Mouse (Mus musculus) bone marrow macrophage, adult 2 months (primary cell): ENCODE measurements around the gene Hist1h2ap.

ENCODE experiments used
- CTCF ChIP-seq: IDR thresholded peaks from 2 replicates; pipeline ENCODE4 v1.5.1; 2012; ENCODE audit warnings: low read depth, mild to moderate bottlenecking, low read length, moderate library complexity
- POLR2A ChIP-seq: IDR thresholded peaks from 2 replicates; pipeline ENCODE4 v1.6.1; 2012; ENCODE audit warnings: mild to moderate bottlenecking, low read depth, low read length, borderline replicate concordance

DNA sequence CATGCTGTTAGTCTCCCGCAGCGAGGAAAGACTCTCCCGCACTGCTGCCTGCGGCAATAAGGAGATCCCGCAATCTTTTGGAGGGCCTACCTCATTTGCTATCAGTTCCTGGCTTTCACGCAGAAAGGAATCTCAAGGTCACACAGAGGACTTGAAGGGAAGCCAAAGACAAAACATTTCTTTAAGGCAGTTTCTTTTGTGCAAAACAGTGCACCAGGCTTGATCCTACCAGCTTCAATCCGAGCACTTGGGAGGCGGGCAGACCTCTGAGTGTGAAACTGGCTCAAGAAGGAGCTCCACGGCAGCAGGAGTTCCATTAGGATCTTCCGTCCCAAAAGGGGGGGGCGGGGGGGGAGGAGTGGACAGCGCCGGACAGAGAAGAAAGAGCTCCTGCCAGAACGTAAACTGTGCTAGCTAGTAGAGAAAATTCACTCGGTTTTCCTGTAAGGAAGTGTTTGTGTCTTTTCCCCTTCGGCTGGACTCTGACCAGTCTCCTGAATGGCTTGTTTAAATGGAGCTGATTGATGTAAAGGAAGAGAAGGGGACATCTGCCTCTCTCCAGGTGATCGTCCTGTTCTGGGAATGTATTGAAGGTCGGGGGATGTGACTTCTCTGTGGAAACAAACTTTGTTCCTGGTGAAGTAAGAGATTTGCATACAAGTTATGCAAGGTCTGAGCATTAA is 42.6 kb downstream of the Hist1h2ap start:
- TF ChIP-seq CTCF (no peak), POLR2A (no peak)
